Mouse (Mus musculus) liver, embryonic 13.5 days (tissue): Measurements from ENCODE around the gene Zfp626. TPM values are rescaled to one million over a fixed set of nuclear protein-coding genes. Genes with fewer than 3 reads are reported as not detected.
"Not testable (repeated sequence)": the region's sequence is repeated elsewhere in the genome, so short reads cannot be mapped to it uniquely, and the experiment has no call there.

Source experiments
- ATAC-seq: fragments of 200-750 bp; cut with Nextera tagmentation; 2 replicates; pipeline ENCODE4 v1.8.0; 2017; ENCODE audit warnings: low read depth, mild to moderate bottlenecking, moderate number of reproducible peaks, moderate library complexity
- DNase-seq: peaks from one replicate; pipeline ENCODE4 v3.0.0; 2022
- H3K27ac ChIP-seq: fragments of 300-500 bp; sonication (generic); 2 replicates; pipeline ENCODE4 v1.5.1; 2015; ENCODE audit warnings: moderate library complexity, mild to moderate bottlenecking, inconsistent platforms
- H3K27me3 ChIP-seq: fragments of 300-500 bp; sonication (generic); 2 replicates; pipeline ENCODE4 v1.6.1; 2015; ENCODE audit warnings: mild to moderate bottlenecking, inconsistent platforms
- H3K36me3 ChIP-seq: fragments of 300-500 bp; sonication (generic); 2 replicates; pipeline ENCODE4 v1.6.1; 2015; ENCODE audit warnings: mild to moderate bottlenecking, inconsistent platforms
- H3K4me1 ChIP-seq: fragments of 300-500 bp; sonication (generic); replicated peaks from 2 replicates; pipeline ENCODE4 v1.6.1; 2015; ENCODE audit warnings: inconsistent platforms
- H3K4me2 ChIP-seq: fragments of 300-500 bp; sonication (generic); 2 replicates; pipeline ENCODE4 v1.6.1; 2015; ENCODE audit warnings: inconsistent platforms, mild to moderate bottlenecking, moderate library complexity
- H3K4me3 ChIP-seq: fragments of 300-500 bp; sonication (generic); replicated peaks from 2 replicates; pipeline ENCODE4 v1.5.1; 2015; ENCODE audit warnings: mild to moderate bottlenecking, inconsistent platforms
- H3K9ac ChIP-seq: fragments of 300-500 bp; sonication (generic); 2 replicates; pipeline ENCODE4 v1.6.1; 2015; ENCODE audit warnings: mild to moderate bottlenecking, inconsistent platforms
- H3K9me3 ChIP-seq: fragments of 300-500 bp; sonication (generic); replicated peaks from 2 replicates; pipeline ENCODE4 v1.6.1; 2016; ENCODE audit warnings: inconsistent platforms
- WGBS: fragments of 180-500 bp; shearing (Covaris S2); methylation state at CpG from one replicate; pipeline ENCODE4 v1.1.7; 2015; ENCODE audit not compliant: insufficient replicate concordance; 5-methylcytosine and 5-hydroxymethylcytosine counted together
- polyA plus RNA-seq: library from polyadenylated mRNA; unstranded; fragments of >200 nt; fragmentation: Nextera tagmentation; extraction: Ambion mirVana; gene quantifications from 2 replicates; pipeline ENCODE4 v1.2.1, GENCODE M21; 2015

Gene Zfp626
- polyA plus RNA-seq, 1 experiment from 2014 or later: 0.75 TPM

GRCm38 (mm10) chr7:27862578-27862977, 55.6 kb downstream of the Zfp626 start:
- H3K9me3 ChIP-seq, ATAC-seq, H3K9ac ChIP-seq, H3K27ac ChIP-seq, DNase-seq, H3K4me3 ChIP-seq, H3K4me2 ChIP-seq, H3K27me3 ChIP-seq: not testable (repeated sequence)
- peaks cover 28% of the 10 kb centered on the region for H3K36me3 ChIP-seq
- H3K4me1 ChIP-seq: peaks cover 29% of the 10 kb centered on the region
- WGBS: 77% methylated on average over 5 of the region's 5 CpGs

Other genes with a start within 250 kb of the Zfp626 start
- gene Akt2, start 215.6 kb upstream of the Zfp626 start, polyA plus RNA-seq: 29.6 and 32.3 TPM in 2 replicates
- gene Ttc9b, start 153.3 kb upstream of the Zfp626 start, polyA plus RNA-seq: 0.05 TPM in 1 of 2 replicates, not detected in the other
- 1.3 and 1.8 TPM in 2 replicates for gene Map3k10, start 132.6 kb upstream of the Zfp626 start, polyA plus RNA-seq
- 0.35 and 0.83 TPM in 2 replicates for gene Zfp607b, start 117.9 kb upstream of the Zfp626 start, polyA plus RNA-seq
- gene Zfp60, start 75.8 kb upstream of the Zfp626 start, polyA plus RNA-seq: 5.6 and 6.6 TPM in 2 replicates
- 1.8 and 2.5 TPM in 2 replicates for gene Zfp59, start 31.4 kb downstream of the Zfp626 start, polyA plus RNA-seq
- gene Zfp607a, start 50.3 kb downstream of the Zfp626 start, polyA plus RNA-seq: 1.2 and 1.3 TPM in 2 replicates
- gene Zfp974, start 122.3 kb downstream of the Zfp626 start, polyA plus RNA-seq: 0.84 and 1.1 TPM in 2 replicates
- 4.9 and 5.1 TPM in 2 replicates for gene Zfp780b, start 172.0 kb downstream of the Zfp626 start, polyA plus RNA-seq
- gene Zfp850, start 206.9 kb downstream of the Zfp626 start, polyA plus RNA-seq: 2.5 TPM in 2 replicates
- gene Psmc4, start 242.9 kb downstream of the Zfp626 start, polyA plus RNA-seq: 191 and 201 TPM in 2 replicates